Mouse (Mus musculus) adrenal gland, postnatal 0 days (tissue): ENCODE data around the gene Olfr1308. TPM values are rescaled to one million over a fixed set of nuclear protein-coding genes. Genes with fewer than 3 reads are reported as not detected.

Experiments
- polyA plus RNA-seq: library from polyadenylated mRNA; unstranded; fragments of >200 nt; fragmentation: Nextera tagmentation; extraction: Ambion mirVana; gene quantifications from 2 replicates; pipeline ENCODE4 v1.2.1, GENCODE M21; 2015

The Olfr1308 gene
- not detected in 2 replicates for polyA plus RNA-seq

DNA sequence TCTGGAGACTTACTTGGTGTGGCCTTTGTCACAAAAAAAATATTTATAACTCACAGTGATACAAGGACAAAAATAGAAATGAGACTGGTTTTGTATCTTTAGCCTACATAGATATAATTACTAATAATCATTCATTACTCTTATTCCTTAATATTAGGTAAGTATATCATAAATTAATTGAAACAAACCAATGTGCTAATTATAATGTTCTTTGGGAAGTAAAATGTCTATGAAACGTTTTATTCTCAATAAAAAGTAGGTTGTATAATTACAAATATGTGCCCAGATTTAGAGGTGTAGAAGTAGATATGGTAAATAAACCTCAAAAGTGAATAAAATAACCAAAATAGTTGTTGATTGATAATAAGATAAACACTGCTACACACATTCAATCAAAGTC lies at the start of gene Olfr1308:
TSS of gene Olfr1308 (minus strand) at position 101 of the 400 bp plus-strand sequence.

DNA sequence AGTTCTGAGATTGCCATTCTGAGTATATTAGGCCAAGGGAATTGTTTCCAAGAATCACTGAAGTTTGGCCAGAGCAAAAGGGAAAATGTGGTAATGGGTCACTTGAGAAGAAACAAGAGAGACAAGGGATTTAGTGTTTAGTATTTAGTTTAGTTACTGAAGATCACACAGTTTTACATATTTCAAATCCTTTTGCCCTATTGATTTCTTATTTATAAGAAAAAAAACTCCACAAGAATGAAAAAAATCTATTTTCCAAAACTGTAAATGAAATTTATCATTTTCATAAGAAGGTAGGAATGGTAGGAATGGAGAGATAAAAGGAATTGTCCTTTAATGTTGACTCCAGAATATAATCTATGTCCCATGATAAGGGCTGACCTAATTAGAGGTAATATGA lies 47.9 kb upstream of the Olfr1308 start, which contains the start of gene Olfr1310:
TSS of gene Olfr1310 (minus strand) at position 101 of the 400 bp plus-strand sequence.

DNA sequence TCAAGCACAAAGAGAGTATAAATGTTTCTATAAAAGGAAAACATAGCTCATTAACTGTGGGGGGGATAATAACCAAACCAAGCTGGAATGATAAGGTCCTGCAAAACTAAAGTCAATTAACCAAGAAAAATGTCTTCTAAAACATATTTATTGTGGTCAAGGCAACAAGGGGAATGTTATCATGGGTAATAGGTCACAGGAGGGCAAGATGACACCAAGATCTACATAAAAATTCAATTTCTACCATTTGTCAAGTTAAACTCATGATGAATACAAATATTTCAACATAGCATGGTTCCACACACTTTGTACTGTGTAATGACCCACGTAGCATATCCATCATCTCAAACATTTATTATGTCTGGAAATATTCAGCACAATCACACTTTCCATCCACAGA lies 25.4 kb upstream of the Olfr1308 start, which contains the start of gene Olfr1309:
TSS of gene Olfr1309 (minus strand) at position 101 of the 400 bp plus-strand sequence.

DNA sequence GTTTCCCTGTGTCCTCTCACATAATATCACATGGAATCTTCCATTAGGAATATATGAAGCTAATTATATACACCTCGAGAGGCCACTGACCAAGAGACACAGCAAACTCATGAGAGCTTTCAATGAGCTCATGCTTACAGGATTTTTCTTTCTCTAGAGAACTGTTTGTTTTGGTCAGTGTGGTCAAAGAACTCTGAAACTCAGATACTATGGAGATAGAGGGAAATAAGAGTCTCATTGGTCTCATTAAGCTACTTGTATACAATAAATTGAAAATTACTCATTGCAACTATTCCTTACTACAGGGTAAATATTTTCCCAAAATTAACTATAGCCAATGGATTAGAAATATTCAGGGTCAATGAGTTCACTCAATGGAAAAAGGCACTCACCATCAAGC lies 15.4 kb downstream of the Olfr1308 start, which contains the start of gene Olfr1307:
TSS of gene Olfr1307 (minus strand) at position 101 of the 400 bp plus-strand sequence.

DNA sequence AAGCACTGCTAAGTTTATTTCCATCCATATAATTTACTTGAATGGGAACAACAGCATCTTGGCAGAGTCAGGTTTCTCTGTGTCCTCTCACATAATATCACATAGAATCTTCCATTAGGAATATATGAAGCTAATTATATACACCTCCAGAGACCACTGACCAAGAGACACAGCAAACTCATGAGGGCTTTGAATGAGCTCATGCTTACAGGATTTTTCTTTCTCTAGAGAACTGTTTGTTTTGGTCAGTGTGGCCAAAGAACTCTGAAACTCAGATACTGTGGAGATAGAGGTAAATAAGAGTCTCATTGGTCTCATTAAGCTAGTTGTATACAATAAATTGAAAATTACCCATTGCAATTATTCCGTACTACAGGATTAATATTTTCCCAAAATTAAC lies 48.6 kb downstream of the Olfr1308 start, which contains the start of gene Olfr1306:
TSS of gene Olfr1306 (minus strand) at position 101 of the 400 bp plus-strand sequence.

Other genes with a start within 250 kb of the Olfr1308 start
- not detected in 2 replicates for gene Olfr1301, start 213.9 kb downstream of the Olfr1308 start, polyA plus RNA-seq
- gene Olfr1302, start 187.5 kb downstream of the Olfr1308 start, polyA plus RNA-seq, result not detected in 2 replicates
- gene Olfr1303, start 144.6 kb downstream of the Olfr1308 start, polyA plus RNA-seq, result not detected in 2 replicates
- not detected in 2 replicates for gene Olfr1305, start 87.8 kb downstream of the Olfr1308 start, polyA plus RNA-seq
- not detected in 2 replicates for gene Olfr1306, start 48.7 kb downstream of the Olfr1308 start, polyA plus RNA-seq
- gene Olfr1307, start 15.5 kb downstream of the Olfr1308 start, polyA plus RNA-seq, result not detected in 2 replicates
- gene Olfr1309, start 25.3 kb upstream of the Olfr1308 start, polyA plus RNA-seq, result not detected in 2 replicates
- not detected in 2 replicates for gene Olfr1310, start 47.8 kb upstream of the Olfr1308 start, polyA plus RNA-seq
- not detected in 2 replicates for gene Olfr1311, start 59.5 kb upstream of the Olfr1308 start, polyA plus RNA-seq
- gene Olfr1312, start 85.3 kb upstream of the Olfr1308 start, polyA plus RNA-seq, result not detected in 2 replicates
- gene Olfr1313, start 112.9 kb upstream of the Olfr1308 start, polyA plus RNA-seq, result not detected in 2 replicates
- not detected in 2 replicates for gene Olfr1314, start 131.8 kb upstream of the Olfr1308 start, polyA plus RNA-seq
- not detected in 2 replicates for gene Olfr1315-ps1, start 150.5 kb upstream of the Olfr1308 start, polyA plus RNA-seq
- not detected in 2 replicates for gene Olfr1316, start 170.0 kb upstream of the Olfr1308 start, polyA plus RNA-seq
- not detected in 2 replicates for gene Olfr1317, start 175.4 kb upstream of the Olfr1308 start, polyA plus RNA-seq
- 0.03 TPM in 1 of 2 replicates, not detected in the other for gene Olfr1318, start 189.3 kb upstream of the Olfr1308 start, polyA plus RNA-seq